Mouse (Mus musculus) bone marrow macrophage, adult 2 months (primary cell): ENCODE measurements at regions not wholly inside any gene's neighbourhood (a gene's known extent, or its start where the extent isn't known, plus 50 kb on each side); places are given as distances from the start of the nearest gene placed in this dataset.

Source experiments
- CTCF ChIP-seq: IDR thresholded peaks from 2 replicates; pipeline ENCODE4 v1.5.1; 2012; ENCODE audit warnings: low read depth, mild to moderate bottlenecking, low read length, moderate library complexity
- POLR2A ChIP-seq: IDR thresholded peaks from 2 replicates; pipeline ENCODE4 v1.6.1; 2012; ENCODE audit warnings: mild to moderate bottlenecking, low read depth, low read length, borderline replicate concordance

GRCm38 (mm10) chr14:120611311-120611710 lies 133.1 kb downstream of the Rap2a start:
- TF ChIP-seq CTCF (no peak), POLR2A (no peak)
